Mouse (Mus musculus) kidney, adult 2 months (tissue): ENCODE data around the gene Clp1. TPM values are rescaled to one million over a fixed set of nuclear protein-coding genes. Genes with fewer than 3 reads are reported as not detected.

Experiments used
- DNase-seq: peaks from one replicate; pipeline ENCODE4 v3.0.0; 2021
- H3K27ac ChIP-seq: fragments of 200-500 bp; 2 replicates; pipeline ENCODE4 v1.5.1; 2012; ENCODE audit warnings: low read depth, low read length, control low read depth, inconsistent platforms; ENCODE audit not compliant: insufficient read depth
- H3K27me3 ChIP-seq: fragments of 200-500 bp; replicated peaks from 2 replicates; pipeline ENCODE4 v1.6.1; 2012; ENCODE audit warnings: mild to moderate bottlenecking, moderate library complexity, low read length, inconsistent platforms; ENCODE audit not compliant: control insufficient read depth, insufficient read depth
- H3K36me3 ChIP-seq: fragments of 200-500 bp; 2 replicates; pipeline ENCODE4 v1.6.1; 2012; ENCODE audit warnings: mild to moderate bottlenecking, moderate library complexity, low read length, inconsistent platforms; ENCODE audit not compliant: control insufficient read depth, insufficient read depth
- H3K4me1 ChIP-seq: fragments of 200-500 bp; 2 replicates; pipeline ENCODE4 v1.6.1; 2011; ENCODE audit warnings: low read length; ENCODE audit not compliant: control insufficient read depth, insufficient read depth
- H3K4me3 ChIP-seq: fragments of 200-500 bp; 2 replicates; pipeline ENCODE4 v1.5.1; 2011; ENCODE audit warnings: mild to moderate bottlenecking, low read depth, low read length, control low read depth; ENCODE audit not compliant: insufficient read depth
- CTCF ChIP-seq: fragments of 200-500 bp; conservative IDR thresholded peaks from 2 replicates; pipeline ENCODE4 v1.5.1; 2011; ENCODE audit warnings: low read depth, mild to moderate bottlenecking, control low read depth, low read length, moderate library complexity, mixed read lengths; ENCODE audit not compliant: insufficient read depth, insufficient read length
- POLR2A ChIP-seq: fragments of 200-500 bp; IDR thresholded peaks from one replicate; pipeline ENCODE4 v1.6.1; 2011; ENCODE audit warnings: low read depth, low read length, control low read depth
- WGBS: fragments of 180-500 bp; shearing (Covaris S2); methylation state at CpG from one replicate; pipeline ENCODE4 v1.1.7; 2018; 5-methylcytosine and 5-hydroxymethylcytosine counted together
- polyA plus RNA-seq: library from polyadenylated mRNA; depleted of rRNA; stranded (reverse); fragments of >200 nt; gene quantifications from 2 replicates; pipeline ENCODE4 v1.2.3, GENCODE M21; 2012; rRNA removed

Clp1 gene
- polyA plus RNA-seq = 9.3 and 11.1 TPM in 2 replicates

GRCm38 (mm10) chr2:84727172-84727858, at the start of gene Clp1:
Gene Clp1 (minus strand): TSS chr2:84727350.
- H3K4me3 ChIP-seq = peak within 1 kb of the TSS; percentile 77
- H3K4me1 ChIP-seq = peaks cover 3% of the 10 kb centered on the region
- WGBS = under 1% methylated on average over 39 of the region's 39 CpGs
- DNase-seq = peak; percentile 99
- peaks cover 3% of the 10 kb centered on the region for H3K36me3 ChIP-seq
- no peaks in the 10 kb centered on the region for H3K27me3 ChIP-seq
- peak within 1 kb of the TSS; percentile 92 for H3K27ac ChIP-seq
- TF ChIP-seq CTCF = no peak
- TF ChIP-seq POLR2A = peak; percentile 42

DNA sequence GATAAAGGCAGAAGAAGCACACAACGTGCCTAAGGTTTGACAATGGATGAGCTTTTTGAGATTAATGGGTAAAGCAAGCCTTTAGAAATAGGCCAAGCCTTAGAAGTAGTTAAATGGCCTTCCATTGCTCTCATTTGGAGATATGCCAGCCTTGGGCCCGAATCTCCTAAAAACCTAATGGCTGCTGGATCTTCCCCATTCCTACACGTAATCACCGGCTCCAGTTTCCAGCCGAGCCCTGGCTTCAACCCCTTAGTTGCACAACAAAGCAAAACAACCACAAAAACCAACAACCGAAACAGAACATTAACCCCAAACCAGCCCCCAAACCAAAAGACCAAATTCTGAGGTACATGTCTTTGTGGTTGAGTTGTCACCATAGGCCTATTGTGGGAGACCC, 48.5 kb upstream of the Clp1 start:
- no peak for DNase-seq

GRCm38 (mm10) chr2:84775241-84775640, 48.1 kb upstream of the Clp1 start, which contains the start of gene Serping1:
Gene Serping1 (minus strand): TSS chr2:84775444.
- peak; percentile 14 for DNase-seq
- peak within 1 kb of the TSS; percentile 44 for H3K4me3 ChIP-seq
- no peaks in the 10 kb centered on the region for H3K4me1 ChIP-seq
- no peaks in the 10 kb centered on the region for H3K27me3 ChIP-seq
- H3K36me3 ChIP-seq = no peaks in the 10 kb centered on the region
- peak within 1 kb of the TSS; percentile 19; the same call in 1 of the 2 replicates for H3K27ac ChIP-seq
- TF ChIP-seq CTCF (no peak), POLR2A (no peak)
- WGBS = 63% methylated on average over 9 of the region's 9 CpGs

More for the DNA sequence above, 48.5 kb upstream of the Clp1 start:
- no peaks in the 10 kb centered on the region for H3K36me3 ChIP-seq
- 75% methylated on average over 6 of the region's 6 CpGs for WGBS
- peak overlapping the region; percentile 19; the same call in 1 of the 2 replicates for H3K27ac ChIP-seq
- H3K27me3 ChIP-seq = no peaks in the 10 kb centered on the region
- TF ChIP-seq POLR2A (no peak), CTCF (no peak)
- no peak overlapping the region for H3K4me3 ChIP-seq
- H3K4me1 ChIP-seq = no peaks in the 10 kb centered on the region

DNA sequence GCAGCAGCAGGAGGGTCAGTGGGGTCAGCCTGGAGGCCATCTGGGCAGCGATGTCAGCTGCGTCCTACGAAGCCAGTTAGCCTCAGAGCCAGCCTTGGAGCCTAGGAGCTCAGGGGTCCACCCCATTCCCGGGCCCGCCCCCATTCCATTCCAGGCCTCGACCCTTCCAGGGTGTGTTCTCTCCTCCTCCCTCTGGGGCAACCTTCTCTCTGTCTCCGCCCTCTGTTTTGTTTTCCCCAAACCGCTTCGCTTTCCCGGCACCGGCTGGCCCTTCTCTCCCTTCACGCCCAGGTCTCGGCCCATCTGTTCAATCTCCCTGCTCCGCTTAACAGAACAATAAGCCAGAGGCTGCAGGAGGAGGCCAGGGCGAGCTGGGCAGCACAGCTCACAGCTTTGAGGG, 47.6 kb upstream of the Clp1 start:
- DNase-seq = peak; percentile 69
- 14% methylated on average over 14 of the region's 15 CpGs for WGBS
- no peaks in the 10 kb centered on the region for H3K4me1 ChIP-seq
- H3K27me3 ChIP-seq = no peaks in the 10 kb centered on the region
- TF ChIP-seq CTCF (no peak), POLR2A (no peak)
- H3K4me3 ChIP-seq = peak overlapping the region; percentile 44
- H3K36me3 ChIP-seq = no peaks in the 10 kb centered on the region
- H3K27ac ChIP-seq = no peak overlapping the region

- Histone ChIP-seq H3K27ac (no peak overlapping the region), H3K4me1 (no peaks in the 10 kb centered on the region), H3K27me3 (no peaks in the 10 kb centered on the region), H3K4me3 (no peak overlapping the region), H3K36me3 (no peaks in the 10 kb centered on the region)
- TF ChIP-seq POLR2A (no peak), CTCF (no peak)
- no peak for DNase-seq
- WGBS = 80% methylated on average over 5 of the region's 5 CpGs
Measured at GRCm38 (mm10) chr2:84773195-84773594, 46.0 kb upstream of the Clp1 start.

DNA sequence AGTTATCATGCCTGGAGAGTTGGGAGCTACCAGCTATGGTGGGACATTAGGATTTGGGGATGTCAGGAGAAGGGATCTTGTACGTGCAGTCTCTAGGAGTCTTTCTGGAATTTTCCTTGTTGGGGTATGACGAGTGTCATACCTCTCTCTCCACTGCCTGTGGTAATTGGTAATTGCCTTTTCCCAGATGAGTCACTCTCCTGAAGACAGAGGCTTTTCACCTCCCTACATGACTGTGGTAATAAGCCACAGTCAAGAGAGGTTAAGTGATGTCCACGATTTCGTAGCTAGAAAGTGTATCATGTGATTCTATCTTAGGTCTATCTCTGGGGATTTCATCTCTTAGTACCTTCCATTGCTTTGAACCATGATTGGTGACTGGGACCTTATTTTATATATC, 45.3 kb upstream of the Clp1 start:
- TF ChIP-seq CTCF (no peak), POLR2A (no peak)
- 89% methylated on average over 4 of the region's 4 CpGs for WGBS

DNA sequence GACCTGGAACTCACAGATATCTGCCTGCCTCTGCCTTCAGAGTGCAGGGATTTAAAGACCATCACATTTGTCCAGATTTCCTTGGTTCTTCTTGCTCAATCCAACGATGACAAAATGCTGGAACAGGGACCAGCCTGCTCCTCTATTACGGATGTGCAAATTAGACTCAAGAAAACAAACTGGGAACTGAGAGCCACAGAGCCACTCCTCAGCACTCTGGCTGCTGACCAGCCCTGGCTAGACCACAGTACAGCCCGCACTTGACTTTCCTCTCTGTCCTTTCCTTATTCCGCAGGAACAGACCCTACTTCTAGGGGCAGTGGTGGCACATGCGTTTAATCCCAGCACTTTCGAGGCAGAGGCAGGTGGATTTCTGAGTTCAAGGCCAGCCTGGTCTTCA, 43.4 kb upstream of the Clp1 start:
- TF ChIP-seq POLR2A (no peak), CTCF (no peak)
- H3K27ac ChIP-seq = no peak overlapping the region
- H3K4me3 ChIP-seq = no peak overlapping the region
- DNase-seq = no peak
- 70% methylated on average over 6 of the region's 6 CpGs for WGBS
- H3K27me3 ChIP-seq = no peaks in the 10 kb centered on the region
- H3K4me1 ChIP-seq = no peaks in the 10 kb centered on the region
- no peaks in the 10 kb centered on the region for H3K36me3 ChIP-seq

More for the DNA sequence above, 45.3 kb upstream of the Clp1 start:
- Histone ChIP-seq H3K27ac (no peak overlapping the region), H3K4me3 (no peak overlapping the region), H3K36me3 (no peaks in the 10 kb centered on the region), H3K27me3 (no peaks in the 10 kb centered on the region), H3K4me1 (no peaks in the 10 kb centered on the region)
- no peak for DNase-seq
